Mouse (Mus musculus): ENCODE results near the gene Nbea.

DNA sequence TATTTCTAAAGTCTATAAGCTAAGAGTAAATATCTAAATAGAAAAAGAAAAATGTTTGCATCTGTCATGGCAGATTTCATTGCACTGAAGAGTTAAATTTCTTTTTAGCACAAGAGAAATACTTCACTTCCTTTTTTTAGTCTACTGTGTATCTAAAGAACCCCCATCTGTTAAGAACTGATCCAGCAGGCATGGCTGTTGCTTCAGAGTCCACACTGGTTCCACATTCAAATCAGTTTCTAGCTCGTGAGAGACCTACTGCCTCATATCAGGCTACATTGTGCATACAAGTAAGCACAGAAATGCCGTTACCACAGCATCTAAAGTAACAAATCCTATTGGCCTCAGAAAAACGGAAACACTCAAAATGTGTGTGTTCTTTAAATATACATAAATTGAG is 2.5 kb downstream of the Nbea start:
- no peak for TF ChIP-seq CTCF (IDR thresholded peaks at IDR 0.05; ENCODE audit: borderline replicate concordance, control insufficient read depth, extremely low read depth, insufficient read depth, low read length, poor library complexity)
- no peak for TF ChIP-seq POLR2A (IDR thresholded peaks at IDR 0.05; ENCODE audit: control insufficient read depth, extremely low read depth, insufficient read depth, low read length, poor library complexity)
